Mouse (Mus musculus) yolk sac, embryonic 10.5 days (tissue): Measurements from ENCODE around the gene Wbp4.
"Not testable (repeated sequence)": the region's sequence is repeated elsewhere in the genome, so short reads cannot be mapped to it uniquely, and the experiment has no call there.

Experiments
- DNase-seq: peaks from one replicate; pipeline ENCODE4 v3.0.0-alpha.2; 2017; ENCODE audit warnings: low spot score

The Wbp4 gene

GRCm38 (mm10) chr14:79507846-79508245 lies 26.5 kb upstream of the Wbp4 start:
- no peak for DNase-seq

GRCm38 (mm10) chr14:79506207-79506606 lies 24.9 kb upstream of the Wbp4 start:
- DNase-seq, result no peak

GRCm38 (mm10) chr14:79504246-79505006 lies 23.1 kb upstream of the Wbp4 start:
- no peak for DNase-seq

- DNase-seq, result no peak
These were observed 22.2 kb upstream of the Wbp4 start for GRCm38 (mm10) chr14:79503371-79504075.

GRCm38 (mm10) chr14:79500756-79501155 lies 19.4 kb upstream of the Wbp4 start:
- no peak for DNase-seq

GRCm38 (mm10) chr14:79499326-79499725 lies 18.0 kb upstream of the Wbp4 start:
- no peak for DNase-seq

- DNase-seq, result peak; percentile 43
These were observed 13.0 kb upstream of the Wbp4 start for GRCm38 (mm10) chr14:79494349-79494748.

- no peak for DNase-seq
These were observed 8.9 kb upstream of the Wbp4 start for GRCm38 (mm10) chr14:79490246-79490645.

GRCm38 (mm10) chr14:79489150-79489549 lies 7.8 kb upstream of the Wbp4 start:
- no peak for DNase-seq

- DNase-seq, result no peak
These were observed 7.2 kb upstream of the Wbp4 start for GRCm38 (mm10) chr14:79488531-79488930.

- peak; percentile 80 for DNase-seq
These were observed 5.8 kb upstream of the Wbp4 start for GRCm38 (mm10) chr14:79486993-79487731.

- no peak for DNase-seq
These were observed 5.3 kb upstream of the Wbp4 start for GRCm38 (mm10) chr14:79486617-79486992.

GRCm38 (mm10) chr14:79483611-79484120 lies 2.3 kb upstream of the Wbp4 start:
- DNase-seq, result no peak

GRCm38 (mm10) chr14:79482747-79483355 lies 1.5 kb upstream of the Wbp4 start:
- DNase-seq, result no peak

GRCm38 (mm10) chr14:79482251-79482661 lies 936 bp upstream of the Wbp4 start:
- DNase-seq, result no peak

- peak; percentile 93 for DNase-seq
These were observed 539 bp downstream of the Wbp4 start, which contains the start of gene Elf1 for GRCm38 (mm10) chr14:79480624-79481338. Gene Elf1 (plus strand): TSS chr14:79481194.

GRCm38 (mm10) chr14:79473384-79473783 lies 7.9 kb downstream of the Wbp4 start:
- DNase-seq, result no peak

- DNase-seq, result no peak
These were observed 13.7 kb downstream of the Wbp4 start for GRCm38 (mm10) chr14:79467621-79468020.

GRCm38 (mm10) chr14:79465623-79466022 lies 15.7 kb downstream of the Wbp4 start:
- no peak for DNase-seq

GRCm38 (mm10) chr14:79460988-79461387 lies 20.3 kb downstream of the Wbp4 start:
- DNase-seq, result no peak

GRCm38 (mm10) chr14:79460401-79460800 lies 20.9 kb downstream of the Wbp4 start:
- no peak for DNase-seq

- not testable (repeated sequence) for DNase-seq
These were observed 28.8 kb downstream of the Wbp4 start for GRCm38 (mm10) chr14:79452591-79452934.
